Mouse (Mus musculus): Measurements from ENCODE around the gene Olfr455. TPM values are rescaled to one million over a fixed set of nuclear protein-coding genes. Genes with fewer than 3 reads are reported as not detected.
A peak's percentile ranks its signal among the peaks of the same experiment; 100 is the strongest.

Gene Olfr455
- polyA plus RNA-seq (2015; fragmentation: Nextera tagmentation; extraction: Ambion mirVana) = not detected in 2 replicates

GRCm38 (mm10) chr6:42547461-42547860 is at the start of gene Olfr455:
Olfr455 (minus strand) TSS chr6:42547587.
- Histone ChIP-seq H3K9ac (no peak within 1 kb of the TSS), H3K27me3 (replicated peaks) (no peaks in the 10 kb centered on the region), H3K4me2 (no peak within 1 kb of the TSS), H3K36me3 (no peaks in the 10 kb centered on the region), H3K9me3 (no peaks in the 10 kb centered on the region), H3K27ac (replicated peaks) (no peak within 1 kb of the TSS), H3K4me1 (peaks cover 21% of the 10 kb centered on the region), H3K4me3 (no peak within 1 kb of the TSS)
- 73% methylated on average over 4 of the region's 4 CpGs for WGBS
- no peak for ATAC-seq (ENCODE audit: extremely low read depth, insufficient number of reproducible peaks, low FRiP score, low TSS enrichment)

GRCm38 (mm10) chr6:42593138-42593882 is 45.9 kb upstream of the Olfr455 start:
- Histone ChIP-seq H3K4me1 (no peaks in the 10 kb centered on the region), H3K4me3 (no peak overlapping the region), H3K36me3 (no peaks in the 10 kb centered on the region), H3K4me2 (no peak overlapping the region), H3K9me3 (no peaks in the 10 kb centered on the region), H3K27ac (replicated peaks) (no peak overlapping the region), H3K27me3 (replicated peaks) (no peaks in the 10 kb centered on the region), H3K9ac (no peak overlapping the region)
- no peak for ATAC-seq (ENCODE audit: extremely low read depth, insufficient number of reproducible peaks, low FRiP score, low TSS enrichment)
- WGBS = 67% methylated on average over 17 of the region's 17 CpGs

- WGBS = 69% methylated on average over 5 of the region's 5 CpGs
- no peak for ATAC-seq (ENCODE audit: extremely low read depth, insufficient number of reproducible peaks, low FRiP score, low TSS enrichment)
- Histone ChIP-seq H3K9ac (no peak overlapping the region), H3K27ac (replicated peaks) (no peak overlapping the region), H3K27me3 (replicated peaks) (0 out of 2 replicates have a peak, but pooled peaks cover 2% of the 10 kb centered on the region), H3K36me3 (no peaks in the 10 kb centered on the region), H3K4me2 (no peak overlapping the region), H3K9me3 (no peaks in the 10 kb centered on the region), H3K4me3 (no peak overlapping the region), H3K4me1 (peaks cover 10% of the 10 kb centered on the region; the same call in 1 of the 2 replicates)
Observed at GRCm38 (mm10) chr6:42586569-42586968, 39.2 kb upstream of the Olfr455 start.

- Histone ChIP-seq H3K27me3 (replicated peaks) (0 out of 2 replicates have a peak, but pooled peaks cover 2% of the 10 kb centered on the region), H3K4me2 (peak overlapping the region; percentile 65), H3K4me1 (peaks cover 10% of the 10 kb centered on the region; the same call in 1 of the 2 replicates), H3K4me3 (peak overlapping the region; percentile 34), H3K9me3 (no peaks in the 10 kb centered on the region), H3K9ac (no peak overlapping the region), H3K36me3 (no peaks in the 10 kb centered on the region), H3K27ac (replicated peaks) (no peak overlapping the region)
- no peak for ATAC-seq (ENCODE audit: extremely low read depth, insufficient number of reproducible peaks, low FRiP score, low TSS enrichment)
- WGBS = 2% methylated on average over 7 of the region's 7 CpGs
Observed at GRCm38 (mm10) chr6:42583488-42583872, 36.1 kb upstream of the Olfr455 start.

GRCm38 (mm10) chr6:42582741-42583487 is 35.5 kb upstream of the Olfr455 start:
- WGBS = 45% methylated on average over 9 of the region's 9 CpGs
- Histone ChIP-seq H3K27ac (replicated peaks) (no peak overlapping the region), H3K9ac (no peak overlapping the region), H3K36me3 (no peaks in the 10 kb centered on the region), H3K4me1 (peaks cover 10% of the 10 kb centered on the region; the same call in 1 of the 2 replicates), H3K4me3 (peak overlapping the region; percentile 34), H3K27me3 (replicated peaks) (no peaks in the 10 kb centered on the region), H3K9me3 (no peaks in the 10 kb centered on the region), H3K4me2 (peak overlapping the region; percentile 65)
- no peak for ATAC-seq (ENCODE audit: extremely low read depth, insufficient number of reproducible peaks, low FRiP score, low TSS enrichment)

GRCm38 (mm10) chr6:42578678-42579077 is 31.3 kb upstream of the Olfr455 start:
- Histone ChIP-seq H3K9me3 (no peaks in the 10 kb centered on the region), H3K4me2 (no peak overlapping the region), H3K27me3 (replicated peaks) (no peaks in the 10 kb centered on the region), H3K4me1 (peaks cover 10% of the 10 kb centered on the region; the same call in 1 of the 2 replicates), H3K4me3 (no peak overlapping the region), H3K27ac (replicated peaks) (no peak overlapping the region), H3K36me3 (no peaks in the 10 kb centered on the region), H3K9ac (no peak overlapping the region)
- ATAC-seq (ENCODE audit: extremely low read depth, insufficient number of reproducible peaks, low FRiP score, low TSS enrichment) = no peak
- 52% methylated on average over 4 of the region's 4 CpGs for WGBS

- H3K9ac ChIP-seq = no peak overlapping the region
- ATAC-seq (ENCODE audit: extremely low read depth, insufficient number of reproducible peaks, low FRiP score, low TSS enrichment) = no peak
- H3K4me3 ChIP-seq = no peak overlapping the region
- no peaks in the 10 kb centered on the region for H3K27me3 ChIP-seq (replicated peaks)
- 65% methylated on average over 2 of the region's 2 CpGs for WGBS
- no peaks in the 10 kb centered on the region for H3K36me3 ChIP-seq
- no peak overlapping the region for H3K4me2 ChIP-seq
- no peak overlapping the region for H3K27ac ChIP-seq (replicated peaks)
- no peaks in the 10 kb centered on the region for H3K9me3 ChIP-seq
- H3K4me1 ChIP-seq = 0 out of 2 replicates have a peak, but pooled peaks cover under 1% of the 10 kb centered on the region
Observed at GRCm38 (mm10) chr6:42577433-42577832, 30.0 kb upstream of the Olfr455 start.

- Histone ChIP-seq H3K9ac (no peak overlapping the region), H3K4me2 (no peak overlapping the region), H3K9me3 (no peaks in the 10 kb centered on the region), H3K36me3 (no peaks in the 10 kb centered on the region), H3K27me3 (replicated peaks) (no peaks in the 10 kb centered on the region), H3K4me3 (no peak overlapping the region), H3K27ac (replicated peaks) (no peak overlapping the region), H3K4me1 (peaks cover 8% of the 10 kb centered on the region)
- no peak for ATAC-seq (ENCODE audit: extremely low read depth, insufficient number of reproducible peaks, low FRiP score, low TSS enrichment)
- WGBS = 62% methylated on average over 2 of the region's 2 CpGs
Observed at GRCm38 (mm10) chr6:42568205-42568604, 20.8 kb upstream of the Olfr455 start.

- 66% methylated on average over 2 of the region's 2 CpGs for WGBS
- H3K36me3 ChIP-seq = no peaks in the 10 kb centered on the region
- H3K4me1 ChIP-seq = peaks cover 14% of the 10 kb centered on the region
- H3K27me3 ChIP-seq (replicated peaks) = no peaks in the 10 kb centered on the region
- H3K9ac ChIP-seq = no peak overlapping the region
- no peaks in the 10 kb centered on the region for H3K9me3 ChIP-seq
- H3K27ac ChIP-seq (replicated peaks) = no peak overlapping the region
- H3K4me2 ChIP-seq = no peak overlapping the region
- H3K4me3 ChIP-seq = no peak overlapping the region
- ATAC-seq (ENCODE audit: extremely low read depth, insufficient number of reproducible peaks, low FRiP score, low TSS enrichment) = no peak
Observed at GRCm38 (mm10) chr6:42566076-42566598, 18.8 kb upstream of the Olfr455 start.

- no peak overlapping the region for H3K4me3 ChIP-seq
- H3K4me2 ChIP-seq = no peak overlapping the region
- H3K4me1 ChIP-seq = peaks cover 31% of the 10 kb centered on the region
- H3K27ac ChIP-seq (replicated peaks) = no peak overlapping the region
- no peak for ATAC-seq (ENCODE audit: extremely low read depth, insufficient number of reproducible peaks, low FRiP score, low TSS enrichment)
- no peaks in the 10 kb centered on the region for H3K36me3 ChIP-seq
- H3K27me3 ChIP-seq (replicated peaks) = no peaks in the 10 kb centered on the region
- H3K9ac ChIP-seq = no peak overlapping the region
- 43% methylated on average over 2 of the region's 2 CpGs for WGBS
- H3K9me3 ChIP-seq = no peaks in the 10 kb centered on the region
Observed at GRCm38 (mm10) chr6:42562280-42562679, 14.9 kb upstream of the Olfr455 start.

- Histone ChIP-seq H3K4me1 (peaks cover 31% of the 10 kb centered on the region), H3K27ac (replicated peaks) (peak overlapping the region; percentile 72), H3K9ac (no peak overlapping the region), H3K9me3 (no peaks in the 10 kb centered on the region), H3K36me3 (no peaks in the 10 kb centered on the region), H3K4me3 (no peak overlapping the region), H3K27me3 (replicated peaks) (no peaks in the 10 kb centered on the region), H3K4me2 (no peak overlapping the region)
- 41% methylated on average over 5 of the region's 5 CpGs for WGBS
- no peak; the same call in 1 of the 2 replicates for ATAC-seq (ENCODE audit: extremely low read depth, insufficient number of reproducible peaks, low FRiP score, low TSS enrichment)
Observed at GRCm38 (mm10) chr6:42560885-42561284, 13.5 kb upstream of the Olfr455 start.
